Mouse (Mus musculus) MEL (cell line): ENCODE data around the gene Pla2g6. TPM values are rescaled to one million over a fixed set of nuclear protein-coding genes. Genes with fewer than 3 reads are reported as not detected.
A peak's percentile ranks its signal among the peaks of the same experiment; 100 is the strongest.

Experiments used
- DNase-seq: peaks from one replicate; pipeline ENCODE4 v3.0.0; 2011; ENCODE audit warnings: low read depth, low spot score
- H3K27ac ChIP-seq: 2 replicates; pipeline ENCODE4 v1.5.1; 2012; ENCODE audit warnings: low read depth, mild to moderate bottlenecking, control low read depth, low read length, moderate library complexity; ENCODE audit not compliant: control insufficient read depth
- H3K27me3 ChIP-seq, 2 experiments: fragments of 150-350 bp in 1 of 2; sonication (generic) in 1 of 2; 2 replicates each; pipeline ENCODE4 v1.6.1; 2012; ENCODE audit warnings: low read length in 2 of 2, mild to moderate bottlenecking in 2 of 2, improper control_type of control experiment in 1 of 2, moderate library complexity in 1 of 2; ENCODE audit not compliant: insufficient read depth in 2 of 2, control insufficient read depth in 1 of 2
- H3K36me3 ChIP-seq, 2 experiments: 2 replicates each; pipeline ENCODE4 v1.6.1; 2012 to 2014; ENCODE audit warnings: low read length in 2 of 2, improper control_type of control experiment in 1 of 2, inconsistent platforms in 1 of 2, mild to moderate bottlenecking in 1 of 2; ENCODE audit not compliant: insufficient read depth in 2 of 2, control insufficient read depth in 1 of 2
- H3K4me1 ChIP-seq, 2 experiments: fragments of 150-350 bp in 1 of 2; sonication (generic) in 1 of 2; 2 replicates each; pipeline ENCODE4 v1.6.1; 2012; ENCODE audit warnings: low read length in 2 of 2, improper control_type of control experiment in 1 of 2, mild to moderate bottlenecking in 1 of 2; ENCODE audit not compliant: insufficient read depth in 2 of 2, control insufficient read depth in 1 of 2
- H3K4me3 ChIP-seq, 2 experiments: fragments of 150-350 bp in 1 of 2; sonication (generic) in 1 of 2; 2 replicates each; pipeline ENCODE4 v1.5.1; 2012; ENCODE audit warnings: low read depth in 2 of 2, low read length in 2 of 2, mild to moderate bottlenecking in 2 of 2, moderate library complexity in 2 of 2, control low read depth in 1 of 2, improper control_type of control experiment in 1 of 2; ENCODE audit not compliant: control insufficient read depth in 1 of 2, insufficient read depth in 1 of 2
- H3K79me2 ChIP-seq: 2 replicates; pipeline ENCODE4 v1.6.1; 2012; ENCODE audit warnings: mild to moderate bottlenecking, low read length, moderate library complexity; ENCODE audit not compliant: control insufficient read depth, poor library complexity, insufficient read depth
- H3K9ac ChIP-seq: 2 replicates; pipeline ENCODE4 v1.6.1; 2012; ENCODE audit warnings: low read depth, mild to moderate bottlenecking, control low read depth, low read length, moderate library complexity; ENCODE audit not compliant: control insufficient read depth, poor library complexity, severe bottlenecking
- H3K9me3 ChIP-seq: fragments of 150-350 bp; sonication (generic); replicated peaks from 2 replicates; pipeline ENCODE4 v1.6.1; 2012; ENCODE audit warnings: mild to moderate bottlenecking, low read length, improper control_type of control experiment, moderate library complexity; ENCODE audit not compliant: insufficient read depth
- BHLHE40 ChIP-seq: IDR thresholded peaks from 2 replicates; pipeline ENCODE4 v1.6.1; 2012; ENCODE audit warnings: low read depth, mild to moderate bottlenecking, inconsistent platforms, low read length, improper control_type of control experiment, borderline replicate concordance
- CHD1 ChIP-seq: IDR thresholded peaks from 2 replicates; pipeline ENCODE4 v1.6.1; 2012; ENCODE audit warnings: low read depth, mild to moderate bottlenecking, inconsistent platforms, low read length, improper control_type of control experiment
- CHD2 ChIP-seq: IDR thresholded peaks from 2 replicates; pipeline ENCODE4 v1.6.1; 2011; ENCODE audit warnings: low read length, improper control_type of control experiment
- CTCF ChIP-seq, 3 experiments: IDR thresholded peaks in 2 of 3; conservative IDR thresholded peaks in 1 of 3; 2 replicates each; pipeline ENCODE4 v1.5.1; 2011 to 2012; ENCODE audit warnings: low read length in 3 of 3, low read depth in 2 of 3, mild to moderate bottlenecking in 2 of 3, improper control_type of control experiment in 1 of 3, inconsistent platforms in 1 of 3, mixed read lengths in 1 of 3, moderate library complexity in 1 of 3; ENCODE audit not compliant: control insufficient read depth in 1 of 3, insufficient read depth in 1 of 3, poor library complexity in 1 of 3, severe bottlenecking in 1 of 3
- E2F4 ChIP-seq: IDR thresholded peaks from 2 replicates; pipeline ENCODE4 v1.6.1; 2011; ENCODE audit warnings: low read depth, low read length, improper control_type of control experiment, borderline replicate concordance
- EP300 ChIP-seq, 2 experiments: IDR thresholded peaks; 2 replicates each; pipeline ENCODE4 v1.6.1; 2011; ENCODE audit warnings: improper control_type of control experiment in 2 of 2, low read length in 2 of 2, low read depth in 1 of 2, mild to moderate bottlenecking in 1 of 2
- ETS1 ChIP-seq: IDR thresholded peaks from 2 replicates; pipeline ENCODE4 v1.6.1; 2012; ENCODE audit warnings: low read depth, mild to moderate bottlenecking, inconsistent platforms, low read length, improper control_type of control experiment, moderate library complexity
- GABPA ChIP-seq: IDR thresholded peaks from 2 replicates; pipeline ENCODE4 v1.6.1; 2012; ENCODE audit warnings: low read depth, mild to moderate bottlenecking, inconsistent platforms, low read length, improper control_type of control experiment, moderate library complexity
- GATA1 ChIP-seq: IDR thresholded peaks from 2 replicates; pipeline ENCODE4 v1.6.1; 2011; ENCODE audit warnings: low read depth, low read length, improper control_type of control experiment
- HCFC1 ChIP-seq: IDR thresholded peaks from 2 replicates; pipeline ENCODE4 v1.6.1; 2012; ENCODE audit warnings: low read depth, mild to moderate bottlenecking, inconsistent platforms, low read length, improper control_type of control experiment, moderate library complexity
- JUND ChIP-seq: IDR thresholded peaks from 2 replicates; pipeline ENCODE4 v1.6.1; 2011; ENCODE audit warnings: low read depth, mild to moderate bottlenecking, improper control_type of control experiment, low read length
- KAT2A ChIP-seq: conservative IDR thresholded peaks from 2 replicates; pipeline ENCODE4 v1.6.1; 2012; ENCODE audit warnings: low read depth, low read length, improper control_type of control experiment, inconsistent platforms
- MAX ChIP-seq: IDR thresholded peaks from 2 replicates; pipeline ENCODE4 v1.6.1; 2011; ENCODE audit warnings: low read length, improper control_type of control experiment
- MAZ ChIP-seq: IDR thresholded peaks from 2 replicates; pipeline ENCODE4 v1.6.1; 2012; ENCODE audit warnings: low read depth, mild to moderate bottlenecking, inconsistent platforms, low read length, improper control_type of control experiment
- MEF2A ChIP-seq: IDR thresholded peaks from 2 replicates; pipeline ENCODE4 v1.6.1; 2014; ENCODE audit warnings: low read depth, mild to moderate bottlenecking, inconsistent platforms, low read length, improper control_type of control experiment; ENCODE audit not compliant: poor library complexity, insufficient replicate concordance, severe bottlenecking; ENCODE audit errors: extremely low read depth
- MXI1 ChIP-seq: IDR thresholded peaks from 2 replicates; pipeline ENCODE4 v1.6.1; 2011; ENCODE audit warnings: mild to moderate bottlenecking, low read depth, low read length, improper control_type of control experiment
- MYB ChIP-seq: IDR thresholded peaks from 2 replicates; pipeline ENCODE4 v1.6.1; 2011; ENCODE audit warnings: mild to moderate bottlenecking, low read depth, low read length, improper control_type of control experiment
- MYC ChIP-seq: IDR thresholded peaks from 2 replicates; pipeline ENCODE4 v1.6.1; 2011; ENCODE audit warnings: low read depth, mild to moderate bottlenecking, low read length, improper control_type of control experiment, moderate library complexity
- NELFE ChIP-seq: IDR thresholded peaks from 2 replicates; pipeline ENCODE4 v1.6.1; 2011; ENCODE audit warnings: low read depth, low read length, improper control_type of control experiment
- NRF1 ChIP-seq: IDR thresholded peaks from 2 replicates; pipeline ENCODE4 v1.6.1; 2014; ENCODE audit warnings: low read depth, mild to moderate bottlenecking, inconsistent platforms, low read length, improper control_type of control experiment, moderate library complexity; ENCODE audit not compliant: poor library complexity, insufficient read depth, severe bottlenecking
- POLR2A ChIP-seq, 2 experiments: IDR thresholded peaks; 2 replicates each; pipeline ENCODE4 v1.6.1; 2011 to 2012; ENCODE audit warnings: low read length in 2 of 2, mild to moderate bottlenecking in 2 of 2, control low read depth in 1 of 2, improper control_type of control experiment in 1 of 2, low read depth in 1 of 2, moderate library complexity in 1 of 2; ENCODE audit not compliant: control insufficient read depth in 1 of 2, insufficient read depth in 1 of 2, poor library complexity in 1 of 2
- POLR2AphosphoS2 ChIP-seq: IDR thresholded peaks from 2 replicates; pipeline ENCODE4 v1.6.1; 2011; ENCODE audit warnings: low read length, improper control_type of control experiment
- POLR2AphosphoS5 ChIP-seq: IDR thresholded peaks from 2 replicates; pipeline ENCODE4 v1.6.1; 2012; ENCODE audit warnings: low read depth, borderline replicate concordance, mild to moderate bottlenecking, inconsistent platforms, low read length, moderate library complexity, mixed read lengths
- RAD21 ChIP-seq: IDR thresholded peaks from 2 replicates; pipeline ENCODE4 v1.6.1; 2011; ENCODE audit warnings: mild to moderate bottlenecking, low read depth, low read length, improper control_type of control experiment
- RCOR1 ChIP-seq: IDR thresholded peaks from 2 replicates; pipeline ENCODE4 v1.6.1; 2012; ENCODE audit warnings: low read depth, mild to moderate bottlenecking, inconsistent platforms, low read length, improper control_type of control experiment
- SIN3A ChIP-seq: IDR thresholded peaks from 2 replicates; pipeline ENCODE4 v1.6.1; 2012; ENCODE audit warnings: low read length, improper control_type of control experiment, inconsistent platforms
- SMC3 ChIP-seq: IDR thresholded peaks from 2 replicates; pipeline ENCODE4 v1.6.1; 2011; ENCODE audit warnings: low read depth, low read length, improper control_type of control experiment
- TBP ChIP-seq: IDR thresholded peaks from 2 replicates; pipeline ENCODE4 v1.8.0; 2011; ENCODE audit warnings: low read depth, low read length, improper control_type of control experiment
- TCF12 ChIP-seq: IDR thresholded peaks from 2 replicates; pipeline ENCODE4 v1.6.1; 2014; ENCODE audit warnings: low read depth, mild to moderate bottlenecking, inconsistent platforms, low read length, improper control_type of control experiment, moderate library complexity
- UBTF ChIP-seq: IDR thresholded peaks from 2 replicates; pipeline ENCODE4 v1.6.1; 2012; ENCODE audit warnings: low read depth, mild to moderate bottlenecking, inconsistent platforms, low read length, improper control_type of control experiment, moderate library complexity, borderline replicate concordance; ENCODE audit not compliant: insufficient read depth
- USF1 ChIP-seq: IDR thresholded peaks from 2 replicates; pipeline ENCODE4 v1.6.1; 2014; ENCODE audit warnings: low read depth, mild to moderate bottlenecking, inconsistent platforms, low read length, improper control_type of control experiment, moderate library complexity
- USF2 ChIP-seq, 2 experiments: IDR thresholded peaks; 2 replicates each; pipeline ENCODE4 v1.6.1; 2011 to 2012; ENCODE audit warnings: improper control_type of control experiment in 2 of 2, low read length in 2 of 2, borderline replicate concordance in 1 of 2, inconsistent platforms in 1 of 2, low read depth in 1 of 2, mild to moderate bottlenecking in 1 of 2; ENCODE audit not compliant: insufficient read depth in 1 of 2
- ZC3H11A ChIP-seq: IDR thresholded peaks from 2 replicates; pipeline ENCODE4 v1.6.1; 2012; ENCODE audit warnings: low read depth, mild to moderate bottlenecking, inconsistent platforms, low read length, improper control_type of control experiment
- ZMIZ1 ChIP-seq: IDR thresholded peaks from 2 replicates; pipeline ENCODE4 v1.6.1; 2012; ENCODE audit warnings: low read depth, mild to moderate bottlenecking, inconsistent platforms, low read length, improper control_type of control experiment, moderate library complexity
- ZNF384 ChIP-seq: IDR thresholded peaks from 2 replicates; pipeline ENCODE4 v1.6.1; 2012; ENCODE audit warnings: low read depth, mild to moderate bottlenecking, inconsistent platforms, low read length, improper control_type of control experiment
- polyA plus RNA-seq, 2 experiments: library from polyadenylated mRNA; stranded (reverse) in 1 of 2; unstranded in 1 of 2; fragments of >175 nt in 1 of 2; fragments of >200 nt in 1 of 2; gene quantifications; 2 replicates each; pipeline versions ENCODE4 v1.2.1 to v1.2.4; 2012; ENCODE audit warnings: low replicate concordance in 2 of 2, low read depth in 1 of 2; ENCODE audit not compliant: insufficient read length in 2 of 2, insufficient read depth in 1 of 2, missing spikeins in 1 of 2
- total RNA-seq: library from RNA; depleted of rRNA; stranded (reverse); fragments of 300-350 nt; gene quantifications from 2 replicates; pipeline ENCODE4 v1.2.3, GENCODE M21; 2012

The Pla2g6 gene
- total and polyA plus RNA-seq, 3 experiments, result 11.8 to 24.7 TPM; not detected in 1

GRCm38 (mm10) chr15:79347165-79347844 lies 19.1 kb upstream of the Pla2g6 start:
- peak; percentile 93 for DNase-seq
- Histone ChIP-seq H3K27me3 (no peaks in the 10 kb centered on the region), H3K9ac (peak overlapping the region; percentile 80), H3K4me1 (peaks cover 7 to 16% of the 10 kb centered on the region in 2 experiments; a peak in 3 of 4 replicates), H3K4me3 (peak overlapping the region; percentile 83 to 98), H3K79me2 (no peaks in the 10 kb centered on the region; the same call in 1 of the 2 replicates), H3K9me3 (no peaks in the 10 kb centered on the region), H3K36me3 (peaks cover 0 to 6% of the 10 kb centered on the region in 2 experiments; a peak in 2 of 4 replicates), H3K27ac (peak overlapping the region; percentile 64)
- TF ChIP-seq ZC3H11A (no peak), BHLHE40 (peak; percentile 64), MYB (no peak), POLR2AphosphoS5 (no peak), ETS1 (peak; percentile 59; the same call in 1 of the 2 replicates), HCFC1 (0 out of 2 replicates have a peak, but pooled peaks have one; percentile 10), NRF1 (no peak), USF1 (peak; percentile 67), POLR2AphosphoS2 (no peak), MEF2A (no peak), SIN3A (peak; percentile 56; the same call in 1 of the 2 replicates), SMC3 (0 out of 2 replicates have a peak, but pooled peaks have one; percentile 10), JUND (no peak), MYC (no peak), TBP (peak; percentile 83), NELFE (peak; percentile 49), CHD1 (no peak), RCOR1 (no peak), E2F4 (no peak), MAX (peak; percentile 39; the same call in 1 of the 2 replicates), POLR2A (IDR thresholded peaks at IDR 0.05; ENCODE audit: control insufficient read depth in 1 of 2, insufficient read depth in 1 of 2, low read depth in 1 of 2, low read length in 2 of 2, poor library complexity in 1 of 2) (peak in 1 of 2 experiments; percentile 41; a peak in 1 of 4 replicates), MAZ (no peak; the same call in 1 of the 2 replicates), UBTF (peak; percentile 89; the same call in 1 of the 2 replicates), EP300 (IDR thresholded peaks at IDR 0.05; ENCODE audit: low read depth in 1 of 2, low read length in 2 of 2) (0 out of 4 replicates have a peak, but pooled peaks of 1 of the 2 experiments have one; percentile 4), CTCF (IDR thresholded peaks at IDR 0.05 in 2 of 3, conservative IDR thresholded peaks at IDR 0.05 in 1 of 3; ENCODE audit: control insufficient read depth in 1 of 3, insufficient read depth in 1 of 3, low read depth in 2 of 3, low read length in 3 of 3, poor library complexity in 1 of 3, severe bottlenecking in 1 of 3) (no peak), CHD2 (no peak), KAT2A (no peak), RAD21 (no peak), USF2 (IDR thresholded peaks at IDR 0.05; ENCODE audit: borderline replicate concordance in 1 of 2, insufficient read depth in 1 of 2, low read depth in 1 of 2, low read length in 2 of 2) (no peak), MXI1 (peak; percentile 77), GATA1 (no peak), ZMIZ1 (peak; percentile 31; the same call in 1 of the 2 replicates), ZNF384 (no peak), GABPA (no peak), TCF12 (no peak)
